Mouse (Mus musculus): ENCODE data around the gene Rpap2. TPM values are rescaled to one million over a fixed set of nuclear protein-coding genes. Genes with fewer than 3 reads are reported as not detected.
A peak's percentile ranks its signal among the peaks of the same experiment; 100 is the strongest.

The Rpap2 gene
- polyA plus RNA-seq, 1 experiment from 2014 or later: 21.4 TPM

DNA sequence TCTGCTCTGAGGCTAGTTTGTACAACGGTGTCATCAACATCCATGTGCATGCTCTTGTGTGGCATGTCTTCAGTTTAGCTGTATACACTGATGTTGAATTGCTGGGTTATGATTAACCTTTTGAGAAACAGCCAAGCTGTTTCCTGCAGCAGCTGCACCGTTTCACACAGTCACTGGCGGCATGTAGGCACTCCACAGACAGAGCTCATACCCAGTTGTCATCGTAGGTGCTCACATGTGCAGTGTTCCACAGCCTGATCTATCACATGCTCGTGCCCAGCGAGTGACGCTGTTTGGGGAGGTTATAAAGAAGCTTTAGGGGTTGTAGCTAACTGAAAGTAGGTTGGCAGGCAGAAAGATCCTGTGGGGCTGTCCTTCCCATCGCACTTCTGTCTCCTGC lies 41.2 kb downstream of the Rpap2 start:
- H3K4me1 ChIP-seq: no peaks in the 10 kb centered on the region
- H3K4me2 ChIP-seq: no peak overlapping the region
- no peak overlapping the region for H3K4me3 ChIP-seq (replicated peaks)
- WGBS: 89% methylated on average over 8 of the region's 8 CpGs
- H3K27me3 ChIP-seq (replicated peaks): no peaks in the 10 kb centered on the region
- H3K36me3 ChIP-seq: peaks cover 8% of the 10 kb centered on the region
- H3K9ac ChIP-seq (replicated peaks): no peak overlapping the region
- no peaks in the 10 kb centered on the region for H3K9me3 ChIP-seq (replicated peaks)
- H3K27ac ChIP-seq (replicated peaks): no peak overlapping the region
- ATAC-seq (ENCODE audit: low FRiP score): no peak

DNA sequence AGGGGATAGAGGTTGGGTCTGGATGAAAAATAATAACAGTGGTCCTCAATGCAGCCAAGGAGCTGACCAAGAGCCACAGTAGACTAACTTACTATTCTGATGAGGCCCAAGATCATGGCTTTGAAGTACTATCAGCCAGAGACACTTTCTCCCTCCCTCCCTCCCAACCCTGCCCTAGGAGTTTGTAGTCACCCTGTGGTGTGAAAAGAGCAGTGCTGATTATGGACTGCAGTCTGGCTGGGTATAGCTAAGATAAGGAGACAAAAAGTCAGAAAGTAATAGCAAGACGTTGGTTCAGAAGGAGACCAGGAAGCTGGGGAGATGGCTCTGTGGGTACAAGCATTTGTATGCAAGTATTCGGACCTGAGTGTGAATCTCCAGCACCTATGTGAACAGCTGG lies 47.4 kb downstream of the Rpap2 start:
- Histone ChIP-seq H3K27me3 (replicated peaks) (no peaks in the 10 kb centered on the region), H3K4me3 (replicated peaks) (no peak overlapping the region), H3K36me3 (peaks cover 9% of the 10 kb centered on the region), H3K27ac (replicated peaks) (no peak overlapping the region), H3K4me1 (no peaks in the 10 kb centered on the region), H3K9me3 (replicated peaks) (no peaks in the 10 kb centered on the region), H3K4me2 (no peak overlapping the region), H3K9ac (replicated peaks) (no peak overlapping the region)
- no peak for ATAC-seq (ENCODE audit: low FRiP score)
- 95% methylated on average over 2 of the region's 2 CpGs for WGBS

DNA sequence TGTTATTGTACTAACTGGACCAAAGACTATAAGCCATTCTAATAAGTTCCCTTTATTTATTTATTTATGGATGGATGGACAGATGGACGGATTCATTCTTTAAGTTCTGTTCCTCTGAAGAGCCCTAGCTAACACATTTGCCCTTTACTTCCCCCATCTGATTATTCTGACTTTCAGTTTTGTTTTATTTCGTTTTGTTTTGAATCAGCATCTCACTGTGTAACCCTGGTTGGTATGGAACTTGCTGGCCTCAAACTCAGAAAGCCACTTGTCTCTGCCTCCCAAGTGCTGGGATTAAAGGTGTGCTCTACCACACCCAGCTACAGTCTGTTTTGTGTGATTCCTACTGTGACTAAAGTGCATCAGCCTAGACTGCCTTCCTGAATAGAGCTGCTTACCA lies 48.8 kb downstream of the Rpap2 start:
- Histone ChIP-seq H3K27me3 (replicated peaks) (no peaks in the 10 kb centered on the region), H3K4me3 (replicated peaks) (no peak overlapping the region), H3K4me1 (no peaks in the 10 kb centered on the region), H3K4me2 (no peak overlapping the region), H3K27ac (replicated peaks) (no peak overlapping the region), H3K9me3 (replicated peaks) (no peaks in the 10 kb centered on the region), H3K36me3 (peaks cover 9% of the 10 kb centered on the region), H3K9ac (replicated peaks) (no peak overlapping the region)
- no peak for ATAC-seq (ENCODE audit: low FRiP score)
- WGBS: 90% methylated on average over 2 of the region's 2 CpGs

DNA sequence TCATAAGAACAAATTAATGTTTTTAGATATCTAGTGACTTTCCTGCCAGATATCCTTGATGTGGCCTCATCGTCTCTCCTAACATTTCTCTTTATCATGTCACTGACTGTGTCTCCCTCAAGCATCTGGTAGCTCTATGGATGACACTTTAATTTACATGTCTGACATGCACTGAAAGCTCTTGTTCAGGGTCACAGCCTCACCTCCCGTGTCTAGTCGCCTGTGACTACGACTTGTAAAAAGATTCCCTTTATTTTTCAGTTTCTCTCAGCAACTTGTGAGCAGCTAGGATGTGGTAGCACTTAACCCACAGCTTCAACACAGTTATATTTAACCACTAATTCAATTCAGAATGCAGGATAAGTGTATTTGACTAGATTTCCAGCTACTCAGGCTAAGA lies 50.4 kb downstream of the Rpap2 start:
- H3K27ac ChIP-seq (replicated peaks): no peak overlapping the region
- no peak for ATAC-seq (ENCODE audit: low FRiP score)
- H3K9me3 ChIP-seq (replicated peaks): no peaks in the 10 kb centered on the region
- H3K9ac ChIP-seq (replicated peaks): no peak overlapping the region
- no peaks in the 10 kb centered on the region for H3K4me1 ChIP-seq
- H3K4me3 ChIP-seq (replicated peaks): no peak overlapping the region
- peaks cover 4% of the 10 kb centered on the region; the same call in 1 of the 2 replicates for H3K36me3 ChIP-seq
- no peaks in the 10 kb centered on the region for H3K27me3 ChIP-seq (replicated peaks)
- H3K4me2 ChIP-seq: no peak overlapping the region
- WGBS: 74% methylated on average over 4 of the region's 4 CpGs

DNA sequence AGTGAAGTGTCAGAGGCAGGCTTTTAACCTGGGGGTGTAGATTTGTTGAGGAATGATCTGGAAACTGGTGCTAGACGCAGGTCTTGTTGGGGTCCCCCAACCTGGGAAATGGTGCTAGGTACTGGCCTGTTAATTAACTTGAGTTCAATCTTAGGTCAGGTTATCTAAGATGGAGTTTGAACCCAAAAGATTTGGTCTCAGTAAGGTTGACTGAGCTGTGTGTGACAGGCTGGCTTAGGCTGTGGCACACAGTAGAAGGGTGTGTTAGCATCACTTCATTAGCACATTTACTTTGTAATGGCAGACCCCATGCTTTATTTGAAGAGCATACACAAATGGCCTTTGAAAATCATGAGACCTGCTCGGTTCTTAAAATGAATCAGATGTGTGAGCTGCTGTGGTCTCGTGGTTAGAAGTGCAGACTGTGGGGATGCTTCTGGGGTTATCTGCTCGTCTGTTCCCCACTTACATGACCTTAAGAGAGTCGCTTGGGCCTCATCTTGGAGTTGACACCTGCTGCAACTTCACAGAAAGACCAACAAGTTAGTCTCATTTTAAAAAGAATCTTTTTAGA lies 51.5 kb downstream of the Rpap2 start:
- Histone ChIP-seq H3K4me2 (no peak overlapping the region), H3K4me3 (replicated peaks) (no peak overlapping the region), H3K9ac (replicated peaks) (no peak overlapping the region), H3K27me3 (replicated peaks) (no peaks in the 10 kb centered on the region), H3K36me3 (peaks cover 4% of the 10 kb centered on the region; the same call in 1 of the 2 replicates), H3K9me3 (replicated peaks) (no peaks in the 10 kb centered on the region), H3K4me1 (no peaks in the 10 kb centered on the region), H3K27ac (replicated peaks) (no peak overlapping the region)
- no peak for ATAC-seq (ENCODE audit: low FRiP score)
- WGBS: 73% methylated on average over 5 of the region's 5 CpGs

DNA sequence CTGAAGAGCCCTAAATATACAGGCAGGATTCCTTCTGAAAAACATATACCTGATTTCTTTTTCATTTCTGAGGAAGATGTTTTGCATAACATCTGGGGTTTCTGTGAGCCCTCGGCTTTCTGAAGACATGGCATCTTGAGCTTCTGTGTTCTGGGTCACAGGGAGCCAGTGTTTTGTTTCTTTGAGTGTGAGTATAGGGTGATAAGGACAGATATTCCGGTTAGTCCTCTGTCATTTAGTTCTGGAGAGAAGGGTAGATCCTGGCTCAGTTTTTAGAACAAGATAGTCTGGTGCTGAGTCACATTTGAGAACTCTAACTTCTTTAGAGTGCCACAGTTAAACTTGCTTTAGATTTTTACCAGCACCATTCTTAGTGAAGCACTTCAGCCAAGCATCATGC lies 52.5 kb downstream of the Rpap2 start:
- H3K4me3 ChIP-seq (replicated peaks): no peak overlapping the region
- whole genome bisulfite sequencing: 92% methylated on average over 2 of the region's 2 CpGs
- H3K4me2 ChIP-seq: no peak overlapping the region
- H3K4me1 ChIP-seq: no peaks in the 10 kb centered on the region
- H3K27me3 ChIP-seq (replicated peaks): no peaks in the 10 kb centered on the region
- ATAC-seq (ENCODE audit: low FRiP score): no peak
- H3K27ac ChIP-seq (replicated peaks): no peak overlapping the region
- H3K9ac ChIP-seq (replicated peaks): no peak overlapping the region
- H3K9me3 ChIP-seq (replicated peaks): no peaks in the 10 kb centered on the region
- peaks cover 4% of the 10 kb centered on the region; the same call in 1 of the 2 replicates for H3K36me3 ChIP-seq

DNA sequence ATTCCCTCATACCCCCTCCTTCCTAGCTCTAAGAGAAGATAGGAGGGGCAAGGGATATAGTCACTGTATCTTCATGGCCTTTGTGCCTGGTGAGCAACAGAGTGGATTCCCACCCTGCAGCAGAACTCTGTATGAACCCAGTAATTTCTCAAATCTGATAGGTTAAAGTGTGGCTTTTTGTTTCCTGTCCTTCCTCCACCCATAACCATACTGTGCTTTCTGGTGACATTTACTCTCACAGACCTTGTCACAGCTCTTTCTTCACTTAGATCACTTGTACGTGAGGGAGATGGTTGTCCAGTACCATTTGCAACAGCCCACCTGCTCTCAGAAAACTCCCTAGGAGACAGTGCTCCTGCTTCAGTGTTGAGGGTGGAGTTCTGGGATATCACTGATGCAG lies 53.3 kb downstream of the Rpap2 start:
- Histone ChIP-seq H3K36me3 (peaks cover 4% of the 10 kb centered on the region; the same call in 1 of the 2 replicates), H3K4me3 (replicated peaks) (no peak overlapping the region), H3K27ac (replicated peaks) (no peak overlapping the region), H3K27me3 (replicated peaks) (no peaks in the 10 kb centered on the region), H3K9ac (replicated peaks) (no peak overlapping the region), H3K4me2 (no peak overlapping the region), H3K4me1 (no peaks in the 10 kb centered on the region), H3K9me3 (replicated peaks) (no peaks in the 10 kb centered on the region)
- WGBS: 88% methylated on average over 1 of the region's 1 CpGs
- ATAC-seq (ENCODE audit: low FRiP score): no peak

DNA sequence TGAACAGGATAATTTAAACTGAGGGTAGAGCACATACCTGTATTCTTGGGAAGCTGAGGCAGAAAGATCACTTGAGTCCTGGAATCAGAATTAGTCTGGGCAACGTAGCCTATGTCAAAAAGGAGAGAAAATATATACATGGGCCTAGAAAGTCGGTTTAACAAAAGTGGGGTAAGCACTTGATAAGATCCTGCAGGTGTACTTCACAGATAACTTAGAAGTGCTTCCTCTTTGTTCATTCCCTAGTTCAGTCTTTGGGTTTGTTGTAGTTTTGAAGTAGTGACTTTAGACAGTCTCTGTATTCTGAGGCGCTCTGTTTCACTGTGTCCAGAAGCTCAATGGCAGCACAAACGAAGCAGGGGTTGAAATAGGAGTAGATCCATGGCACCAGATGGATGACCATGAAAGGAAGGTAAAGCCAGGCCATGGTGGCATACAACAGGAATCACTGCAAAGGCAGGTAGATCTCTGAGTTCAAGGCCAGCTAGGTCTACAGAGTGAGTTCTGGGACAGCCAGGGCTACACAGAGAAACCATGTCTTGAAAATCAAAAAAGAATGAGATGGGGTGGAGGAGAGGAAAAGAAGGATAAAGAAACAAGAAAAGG lies 55.0 kb downstream of the Rpap2 start:
- 90% methylated on average over 4 of the region's 4 CpGs for WGBS
- Histone ChIP-seq H3K27me3 (replicated peaks) (no peaks in the 10 kb centered on the region), H3K27ac (replicated peaks) (no peak overlapping the region), H3K36me3 (peaks cover 5% of the 10 kb centered on the region; the same call in 1 of the 2 replicates), H3K4me2 (no peak overlapping the region), H3K4me3 (replicated peaks) (no peak overlapping the region), H3K9me3 (replicated peaks) (no peaks in the 10 kb centered on the region), H3K4me1 (no peaks in the 10 kb centered on the region), H3K9ac (replicated peaks) (no peak overlapping the region)
- no peak for ATAC-seq (ENCODE audit: low FRiP score)

DNA sequence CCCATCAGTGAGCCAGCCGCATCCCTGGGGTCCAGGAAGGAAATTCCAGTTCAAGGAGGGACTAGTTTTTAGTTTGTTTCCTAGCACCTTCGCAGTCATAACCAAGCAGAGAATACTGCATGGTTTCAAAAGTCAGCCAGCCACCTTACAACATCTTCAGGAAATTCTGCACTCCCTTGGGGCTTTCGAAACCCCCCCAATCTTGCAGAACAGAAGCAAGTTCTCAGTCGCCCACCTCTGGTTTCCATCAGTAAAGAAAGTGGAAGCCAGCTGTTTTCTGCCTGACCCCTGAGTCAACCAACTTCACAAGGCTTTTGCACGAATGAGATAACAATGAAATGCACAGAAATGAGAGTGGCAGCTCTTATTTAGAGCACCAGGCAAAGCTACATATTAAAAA lies 81.2 kb downstream of the Rpap2 start:
- no peaks in the 10 kb centered on the region for H3K4me1 ChIP-seq
- no peaks in the 10 kb centered on the region for H3K27me3 ChIP-seq (replicated peaks)
- H3K9ac ChIP-seq (replicated peaks): no peak overlapping the region
- no peak overlapping the region for H3K4me2 ChIP-seq
- no peak overlapping the region for H3K27ac ChIP-seq (replicated peaks)
- H3K4me3 ChIP-seq (replicated peaks): no peak overlapping the region
- H3K9me3 ChIP-seq (replicated peaks): no peaks in the 10 kb centered on the region
- H3K36me3 ChIP-seq: no peaks in the 10 kb centered on the region
- ATAC-seq (ENCODE audit: low FRiP score): no peak
- 78% methylated on average over 5 of the region's 5 CpGs for WGBS

DNA sequence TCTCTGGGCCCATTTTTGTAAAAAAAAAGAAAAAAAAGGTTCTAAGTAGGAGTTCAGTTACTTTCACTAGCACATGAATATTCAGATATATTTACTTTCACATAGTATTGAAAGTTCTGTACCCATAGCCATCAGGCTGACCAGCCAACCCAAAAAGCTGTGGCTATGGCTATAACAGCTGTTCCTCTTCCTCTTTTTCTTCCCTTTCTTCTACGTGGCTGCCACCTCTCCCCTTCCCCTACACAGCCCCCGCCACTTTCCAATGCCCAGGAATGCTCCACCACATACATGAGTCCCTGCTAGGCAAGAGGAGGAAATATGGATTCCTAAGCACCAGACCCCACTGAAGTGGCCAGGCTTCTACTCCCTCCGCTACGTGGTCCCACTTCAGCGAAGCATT lies 84.1 kb downstream of the Rpap2 start:
- H3K9me3 ChIP-seq (replicated peaks): no peaks in the 10 kb centered on the region
- H3K4me2 ChIP-seq: no peak overlapping the region
- no peaks in the 10 kb centered on the region for H3K4me1 ChIP-seq
- no peaks in the 10 kb centered on the region; the same call in 1 of the 2 replicates for H3K27me3 ChIP-seq (replicated peaks)
- H3K9ac ChIP-seq (replicated peaks): no peak overlapping the region
- no peak overlapping the region for H3K27ac ChIP-seq (replicated peaks)
- no peak for ATAC-seq (ENCODE audit: low FRiP score)
- no peaks in the 10 kb centered on the region for H3K36me3 ChIP-seq
- WGBS: 81% methylated on average over 5 of the region's 5 CpGs
- H3K4me3 ChIP-seq (replicated peaks): no peak overlapping the region

DNA sequence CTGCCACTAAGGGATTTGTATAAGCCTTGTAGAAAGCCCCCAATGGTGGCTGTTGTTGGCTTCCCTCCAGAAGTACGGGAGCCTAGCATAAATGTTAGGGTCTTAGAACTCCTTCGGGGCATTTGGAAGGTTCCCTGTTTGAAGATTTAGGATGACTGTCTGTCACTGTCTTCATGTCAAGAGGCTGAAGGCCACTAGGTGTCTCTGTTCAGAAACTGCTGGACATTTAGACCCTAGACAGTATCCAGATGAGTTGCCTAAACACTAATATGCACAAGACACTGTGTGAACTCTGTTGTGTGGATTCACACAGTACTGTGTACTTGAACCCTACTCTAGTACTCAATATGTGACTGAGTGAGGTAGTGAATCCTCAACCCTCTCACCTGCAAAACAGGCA lies 87.2 kb downstream of the Rpap2 start:
- H3K4me1 ChIP-seq: peaks cover 12% of the 10 kb centered on the region
- 92% methylated on average over 2 of the region's 2 CpGs for WGBS
- no peak overlapping the region for H3K27ac ChIP-seq (replicated peaks)
- no peaks in the 10 kb centered on the region for H3K36me3 ChIP-seq
- no peak overlapping the region for H3K4me3 ChIP-seq (replicated peaks)
- no peaks in the 10 kb centered on the region for H3K9me3 ChIP-seq (replicated peaks)
- H3K4me2 ChIP-seq: no peak overlapping the region
- peaks cover 2% of the 10 kb centered on the region for H3K27me3 ChIP-seq (replicated peaks)
- no peak for ATAC-seq (ENCODE audit: low FRiP score)
- no peak overlapping the region for H3K9ac ChIP-seq (replicated peaks)

DNA sequence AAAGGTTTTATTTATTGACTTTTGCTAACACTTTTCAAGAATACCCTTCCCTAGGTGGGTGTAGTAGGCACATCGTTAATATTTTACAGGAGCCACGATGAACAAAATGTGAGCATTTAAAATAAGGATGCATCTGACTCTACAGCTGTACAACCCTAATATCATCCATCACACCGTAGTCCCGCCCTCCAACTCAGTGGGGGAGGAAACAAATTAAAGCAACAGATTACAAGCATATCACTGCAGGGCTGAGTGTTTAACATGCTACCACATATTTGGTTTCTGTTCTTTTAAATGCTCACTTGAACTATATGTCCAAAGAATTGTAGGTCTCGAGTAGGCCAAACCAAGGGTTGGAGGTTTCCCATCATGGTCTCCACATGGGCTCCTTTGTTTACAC lies 90.0 kb downstream of the Rpap2 start:
- 95% methylated on average over 5 of the region's 5 CpGs for WGBS
- Histone ChIP-seq H3K9me3 (replicated peaks) (no peaks in the 10 kb centered on the region), H3K27ac (replicated peaks) (no peak overlapping the region), H3K4me1 (peaks cover 12% of the 10 kb centered on the region), H3K27me3 (replicated peaks) (peaks cover 12% of the 10 kb centered on the region), H3K36me3 (no peaks in the 10 kb centered on the region), H3K9ac (replicated peaks) (no peak overlapping the region), H3K4me3 (replicated peaks) (no peak overlapping the region), H3K4me2 (peak overlapping the region; percentile 85; the same call in 1 of the 2 replicates)
- ATAC-seq (ENCODE audit: low FRiP score): no peak
